Mouse (Mus musculus) embryonic facial prominence, embryonic 14.5 days (tissue): ENCODE results near the gene Rfc1. TPM values are rescaled to one million over a fixed set of nuclear protein-coding genes. Genes with fewer than 3 reads are reported as not detected.

Experiments used
- ATAC-seq: fragments of 200-750 bp; cut with Nextera tagmentation; 2 replicates; pipeline ENCODE4 v1.8.0; 2017; ENCODE audit warnings: low read depth, moderate number of reproducible peaks, moderate TSS enrichment
- DNase-seq: peaks from one replicate; pipeline ENCODE4 v3.0.0-alpha.2; 2015; ENCODE audit warnings: low spot score
- H3K27ac ChIP-seq: fragments of 300-500 bp; sonication (generic); replicated peaks from 2 replicates; pipeline ENCODE4 v1.5.1; 2014; ENCODE audit warnings: low read depth, mild to moderate bottlenecking, low read length, moderate library complexity
- H3K27me3 ChIP-seq: fragments of 300-500 bp; sonication (generic); replicated peaks from 2 replicates; pipeline ENCODE4 v1.6.1; 2014; ENCODE audit warnings: low read length; ENCODE audit not compliant: control insufficient read depth, insufficient read depth
- H3K36me3 ChIP-seq: fragments of 300-500 bp; sonication (generic); 2 replicates; pipeline ENCODE4 v1.6.1; 2014; ENCODE audit warnings: low read length, mixed read lengths; ENCODE audit not compliant: control insufficient read depth, insufficient read depth
- H3K4me1 ChIP-seq: fragments of 300-500 bp; sonication (generic); 2 replicates; pipeline ENCODE4 v1.6.1; 2014; ENCODE audit warnings: antibody characterized with exemption, low read length; ENCODE audit not compliant: control insufficient read depth, insufficient read depth
- H3K4me2 ChIP-seq: fragments of 300-500 bp; sonication (generic); 2 replicates; pipeline ENCODE4 v1.6.1; 2014; ENCODE audit warnings: low read depth, mild to moderate bottlenecking, low read length, moderate library complexity, mixed read lengths
- H3K4me3 ChIP-seq: fragments of 300-500 bp; sonication (generic); 2 replicates; pipeline ENCODE4 v1.5.1; 2014; ENCODE audit warnings: low read depth, mild to moderate bottlenecking, low read length
- H3K9ac ChIP-seq: fragments of 300-500 bp; sonication (generic); 2 replicates; pipeline ENCODE4 v1.6.1; 2014; ENCODE audit warnings: low read depth, mild to moderate bottlenecking, low read length, moderate library complexity, mixed read lengths
- H3K9me3 ChIP-seq: fragments of 300-500 bp; sonication (generic); 2 replicates; pipeline ENCODE4 v1.6.1; 2016; ENCODE audit warnings: low read length; ENCODE audit not compliant: control insufficient read depth
- WGBS: fragments of 180-500 bp; shearing (Covaris S2); extraction: QIAGEN DNeasy Blood & Tissue Kit; methylation state at CpG from one replicate; pipeline ENCODE4 v1.1.7; 2014; 5-methylcytosine and 5-hydroxymethylcytosine counted together
- polyA plus RNA-seq: library from polyadenylated mRNA; unstranded; fragments of >200 nt; fragmentation: Nextera tagmentation; extraction: Ambion mirVana; gene quantifications from 2 replicates; pipeline ENCODE4 v1.2.1, GENCODE M21; 2014

The Rfc1 gene
- polyA plus RNA-seq, 1 experiment from 2014 or later = 84.8 TPM

DNA sequence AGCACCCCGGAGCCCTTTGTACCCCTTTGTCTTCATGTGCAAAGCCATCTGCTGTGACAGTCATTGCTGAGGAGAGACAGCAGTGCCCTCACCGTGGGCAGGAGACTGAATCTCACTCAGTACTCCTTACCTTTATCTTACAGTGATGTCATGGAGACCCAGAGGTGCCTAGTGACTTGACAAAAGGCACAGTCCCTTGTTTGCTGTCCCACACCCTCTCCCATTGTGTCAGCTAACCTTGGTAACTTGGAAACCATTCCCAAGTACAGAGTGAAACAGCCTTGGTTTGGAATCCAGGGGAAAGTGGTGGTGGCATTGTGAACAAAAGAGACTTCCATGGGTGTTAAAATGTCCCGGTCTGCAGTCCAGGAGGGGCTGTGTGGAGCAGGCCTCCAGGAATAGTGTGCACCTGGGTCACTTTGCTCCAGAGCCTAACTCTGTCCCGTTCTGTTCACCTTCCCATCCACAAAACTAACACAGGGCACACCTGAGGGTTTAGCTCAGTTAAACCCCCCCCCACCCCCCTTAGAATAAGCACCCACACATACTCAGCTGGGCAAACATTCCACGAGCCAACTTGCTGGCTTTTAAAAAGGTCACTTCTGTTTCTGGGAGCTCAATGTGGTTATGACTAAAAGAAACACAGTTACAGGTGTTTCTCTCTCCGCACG lies 85.2 kb downstream of the Rfc1 start:
- Histone ChIP-seq H3K9me3 (no peaks in the 10 kb centered on the region), H3K4me2 (no peak overlapping the region), H3K4me1 (no peaks in the 10 kb centered on the region), H3K36me3 (peaks cover 27% of the 10 kb centered on the region), H3K4me3 (no peak overlapping the region), H3K27ac (no peak overlapping the region), H3K27me3 (no peaks in the 10 kb centered on the region), H3K9ac (no peak overlapping the region)
- DNase-seq (no peak), ATAC-seq (no peak)
- 76% methylated on average over 7 of the region's 7 CpGs for WGBS

DNA sequence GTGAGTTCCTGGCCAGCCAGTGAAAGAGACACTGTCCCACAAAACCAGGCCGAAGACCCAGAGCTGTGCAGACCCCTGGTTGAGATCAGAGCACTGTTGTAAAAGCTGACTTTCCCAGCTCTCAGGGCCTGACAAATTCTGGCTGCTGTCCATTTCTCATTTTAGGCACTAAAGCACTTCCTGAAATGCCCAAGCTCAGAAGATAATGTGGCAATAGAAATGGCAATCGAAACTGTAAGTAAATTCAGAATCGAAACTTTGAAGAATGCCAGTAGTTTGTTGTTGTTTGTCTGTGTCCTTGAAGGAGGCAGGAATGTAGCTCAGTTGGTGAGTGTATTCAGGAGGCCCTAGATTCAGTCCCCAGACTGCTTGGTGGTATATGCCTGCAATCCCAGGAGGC lies 88.2 kb downstream of the Rfc1 start:
- no peak overlapping the region for H3K27ac ChIP-seq
- ATAC-seq (no peak), DNase-seq (no peak)
- no peaks in the 10 kb centered on the region for H3K27me3 ChIP-seq
- peaks cover 29% of the 10 kb centered on the region for H3K36me3 ChIP-seq
- H3K9ac ChIP-seq = no peak overlapping the region
- no peaks in the 10 kb centered on the region for H3K9me3 ChIP-seq
- 90% methylated on average over 3 of the region's 3 CpGs for WGBS
- H3K4me2 ChIP-seq = no peak overlapping the region
- no peaks in the 10 kb centered on the region for H3K4me1 ChIP-seq
- no peak overlapping the region for H3K4me3 ChIP-seq

DNA sequence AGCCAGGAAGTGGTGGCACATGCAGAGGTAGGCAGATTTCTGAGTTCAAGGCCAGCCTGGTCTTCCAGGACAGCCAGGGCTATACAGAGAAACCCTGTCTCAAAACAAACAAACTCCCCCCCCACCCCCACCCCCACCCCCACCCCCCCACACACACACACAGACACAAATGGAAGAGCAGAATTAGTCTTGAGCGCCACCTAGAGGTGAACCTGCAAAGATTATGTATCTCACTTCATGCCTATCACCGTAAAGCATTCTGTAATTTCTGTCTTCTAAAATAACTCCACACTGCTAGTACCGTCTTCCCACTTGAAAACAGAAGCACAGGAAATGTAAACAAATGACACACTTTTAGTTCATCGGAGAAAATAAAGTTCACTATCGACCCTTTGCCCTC lies 92.7 kb downstream of the Rfc1 start:
- 59% methylated on average over 5 of the region's 5 CpGs for WGBS
- ATAC-seq = no peak

DNA sequence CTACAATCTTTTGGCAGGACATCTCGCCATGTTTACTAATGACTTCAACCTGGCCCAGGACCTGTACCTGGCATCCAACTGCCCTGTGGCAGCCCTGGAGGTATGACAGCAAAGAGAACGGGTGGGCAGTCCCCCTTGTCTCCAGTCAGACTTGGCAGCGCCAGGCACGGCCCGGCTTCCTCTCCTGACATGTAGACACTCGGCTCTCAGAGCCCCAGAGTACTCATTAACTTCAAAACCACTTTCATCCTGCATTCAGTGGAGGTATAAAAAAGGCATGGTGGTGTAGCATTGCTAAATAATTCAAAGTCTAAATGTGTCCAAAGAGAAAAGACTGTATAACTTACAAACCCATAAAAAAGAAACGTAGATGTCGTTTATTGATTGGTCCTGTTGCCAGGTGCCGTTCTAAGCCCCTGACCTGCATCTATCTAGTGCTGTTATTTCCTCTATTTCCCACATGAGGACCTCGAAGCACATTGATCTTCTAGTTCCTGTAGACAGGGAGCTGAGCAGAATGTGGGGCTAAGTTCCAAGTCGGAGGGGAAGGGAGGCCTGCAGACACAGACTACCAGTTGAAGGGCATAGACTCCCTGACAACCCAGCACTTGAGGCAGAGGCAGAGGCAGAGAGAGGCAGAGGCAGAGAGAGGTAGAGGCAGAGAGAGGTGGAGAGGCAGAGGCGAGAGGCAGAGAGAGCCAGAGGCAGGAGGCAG lies 104.0 kb downstream of the Rfc1 start:
- 79% methylated on average over 12 of the region's 12 CpGs for WGBS

More for the DNA sequence above, 92.7 kb downstream of the Rfc1 start:
- H3K4me1 ChIP-seq = no peaks in the 10 kb centered on the region
- H3K4me3 ChIP-seq = no peak overlapping the region
- DNase-seq = peak; percentile 61
- no peaks in the 10 kb centered on the region for H3K27me3 ChIP-seq
- H3K4me2 ChIP-seq = no peak overlapping the region
- H3K9me3 ChIP-seq = no peaks in the 10 kb centered on the region
- H3K9ac ChIP-seq = no peak overlapping the region
- H3K36me3 ChIP-seq = peaks cover 22% of the 10 kb centered on the region; the same call in 1 of the 2 replicates
- no peak overlapping the region for H3K27ac ChIP-seq

DNA sequence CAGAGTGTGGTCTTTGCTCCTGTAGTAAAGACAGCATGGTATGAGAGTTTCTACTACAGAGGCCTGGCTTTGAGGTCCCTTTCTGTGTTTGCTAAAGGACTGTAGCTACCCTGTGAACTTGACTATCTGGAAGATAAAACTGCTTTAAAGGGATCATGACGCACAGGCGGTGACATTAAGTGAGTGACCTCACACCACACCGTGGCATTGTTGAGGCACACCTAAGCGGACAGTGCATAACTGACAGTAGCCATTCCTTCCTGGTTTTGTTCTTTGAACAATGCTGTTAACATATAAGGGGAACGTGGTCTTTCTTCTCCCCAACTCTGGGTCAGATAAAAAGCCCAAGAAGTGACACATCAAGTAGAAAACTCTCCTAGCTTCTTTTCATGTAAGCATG lies 111.4 kb downstream of the Rfc1 start:
- H3K9me3 ChIP-seq = no peaks in the 10 kb centered on the region
- no peak overlapping the region for H3K4me2 ChIP-seq
- H3K4me3 ChIP-seq = no peak overlapping the region
- H3K27me3 ChIP-seq = no peaks in the 10 kb centered on the region
- no peak for ATAC-seq
- no peaks in the 10 kb centered on the region for H3K4me1 ChIP-seq
- no peak for DNase-seq
- WGBS = 91% methylated on average over 5 of the region's 5 CpGs
- no peak overlapping the region for H3K9ac ChIP-seq
- peaks cover 39% of the 10 kb centered on the region for H3K36me3 ChIP-seq
- H3K27ac ChIP-seq = no peak overlapping the region

More for the DNA sequence above, 104.0 kb downstream of the Rfc1 start:
- no peak overlapping the region for H3K4me3 ChIP-seq
- no peaks in the 10 kb centered on the region for H3K9me3 ChIP-seq
- H3K9ac ChIP-seq = no peak overlapping the region
- no peak for ATAC-seq
- no peak for DNase-seq
- H3K27ac ChIP-seq = no peak overlapping the region
- H3K4me2 ChIP-seq = no peak overlapping the region
- no peaks in the 10 kb centered on the region for H3K27me3 ChIP-seq
- no peaks in the 10 kb centered on the region for H3K4me1 ChIP-seq
- H3K36me3 ChIP-seq = peaks cover 32% of the 10 kb centered on the region

DNA sequence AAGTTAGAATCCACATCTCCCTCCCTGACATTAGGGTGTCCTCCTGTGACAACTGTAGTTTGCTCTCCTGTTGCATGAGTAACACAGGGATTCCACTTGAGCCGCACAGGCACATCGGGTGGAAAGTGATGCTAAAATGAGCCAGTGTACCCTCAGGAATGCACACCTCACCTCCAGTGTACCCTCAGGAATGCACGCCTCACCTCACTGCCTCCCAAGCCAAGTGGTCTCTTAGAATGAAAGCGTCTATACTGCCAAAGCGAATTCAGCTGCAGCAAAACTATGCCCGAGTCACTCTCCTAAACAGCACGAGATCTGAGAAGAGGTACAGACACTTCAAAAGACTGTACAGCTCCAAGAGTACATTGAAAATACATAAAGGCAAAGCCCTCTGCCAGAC lies 114.4 kb downstream of the Rfc1 start:
- Histone ChIP-seq H3K27ac (no peak overlapping the region), H3K4me1 (no peaks in the 10 kb centered on the region), H3K4me2 (no peak overlapping the region), H3K4me3 (no peak overlapping the region), H3K27me3 (no peaks in the 10 kb centered on the region), H3K36me3 (peaks cover 29% of the 10 kb centered on the region), H3K9me3 (no peaks in the 10 kb centered on the region), H3K9ac (no peak overlapping the region)
- no peak for DNase-seq
- ATAC-seq = no peak
- 71% methylated on average over 7 of the region's 7 CpGs for WGBS

DNA sequence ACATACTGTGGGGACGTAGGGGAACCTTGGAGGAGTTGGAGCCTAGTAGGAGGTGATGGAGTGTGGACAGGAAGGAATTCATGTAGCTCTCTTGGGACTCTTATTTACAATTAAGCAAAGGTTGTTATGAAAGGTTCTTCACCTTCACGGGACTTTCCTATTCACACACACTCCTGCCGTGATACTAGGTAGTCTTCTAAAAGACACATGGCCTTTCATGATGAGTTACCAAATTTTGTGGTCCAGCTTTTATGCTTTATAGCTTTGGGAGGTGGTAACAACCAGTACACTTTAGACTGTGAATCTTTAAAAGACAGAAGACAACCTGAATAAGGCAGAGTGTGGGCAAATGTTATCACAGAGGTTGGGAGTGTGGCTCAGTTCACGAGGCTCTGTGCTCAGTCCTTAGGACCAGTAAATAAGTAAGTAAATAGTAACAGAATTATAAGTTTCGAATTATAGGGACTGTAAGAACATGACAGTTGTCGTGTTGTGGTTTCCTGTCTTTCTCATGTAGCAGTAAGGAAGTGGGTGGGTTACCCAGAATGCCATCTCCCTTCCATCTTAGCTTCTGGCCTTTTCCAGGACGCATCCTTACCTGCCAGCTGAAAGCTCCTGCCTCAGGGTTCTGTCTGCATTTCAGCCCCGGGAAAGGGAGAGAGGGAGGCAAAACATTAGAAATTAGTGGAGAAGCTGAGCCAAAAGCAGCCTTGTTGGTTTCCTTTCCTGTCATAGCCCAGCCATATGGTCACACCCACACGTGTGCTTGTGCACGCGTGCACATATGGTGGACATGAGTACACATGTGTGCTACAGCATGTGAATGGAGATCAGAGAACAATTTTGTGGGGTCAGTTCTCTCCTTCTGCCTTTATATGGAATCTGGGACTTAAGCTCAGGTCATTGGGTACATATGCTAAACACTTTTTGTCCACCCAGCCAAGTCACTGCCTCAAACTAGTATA lies 117.9 kb downstream of the Rfc1 start:
- ATAC-seq = no peak
- 82% methylated on average over 11 of the region's 11 CpGs for WGBS

DNA sequence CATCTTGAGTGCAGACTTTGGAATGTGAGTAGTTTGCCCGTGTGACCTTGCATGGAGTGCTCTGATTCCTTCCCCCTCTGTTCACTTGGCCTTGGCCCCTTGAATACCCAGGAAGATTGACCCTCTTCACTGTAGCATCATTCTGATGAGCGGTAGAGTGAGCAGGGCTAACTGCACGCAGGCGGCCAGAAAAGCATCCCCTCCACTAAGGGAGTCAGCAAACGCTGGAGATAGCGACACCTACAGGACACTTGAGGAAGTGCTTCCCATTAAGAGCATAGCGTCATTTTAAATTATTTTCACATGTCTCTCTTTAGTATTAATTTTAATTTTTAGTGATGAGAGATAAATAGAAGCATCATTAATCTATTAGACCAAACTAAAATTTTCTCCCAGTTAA lies 122.1 kb downstream of the Rfc1 start:
- Histone ChIP-seq H3K27me3 (no peaks in the 10 kb centered on the region), H3K4me2 (no peak overlapping the region), H3K27ac (no peak overlapping the region), H3K4me3 (no peak overlapping the region), H3K9me3 (no peaks in the 10 kb centered on the region), H3K36me3 (peaks cover 6% of the 10 kb centered on the region; the same call in 1 of the 2 replicates), H3K4me1 (no peaks in the 10 kb centered on the region), H3K9ac (no peak overlapping the region)
- ATAC-seq (no peak), DNase-seq (peak; percentile 45)
- 24% methylated on average over 7 of the region's 7 CpGs for WGBS

More for the DNA sequence above, 117.9 kb downstream of the Rfc1 start:
- H3K27ac ChIP-seq = no peak overlapping the region
- no peaks in the 10 kb centered on the region for H3K9me3 ChIP-seq
- H3K9ac ChIP-seq = no peak overlapping the region
- H3K27me3 ChIP-seq = no peaks in the 10 kb centered on the region
- H3K4me1 ChIP-seq = no peaks in the 10 kb centered on the region
- no peak overlapping the region for H3K4me3 ChIP-seq
- H3K4me2 ChIP-seq = no peak overlapping the region
- DNase-seq = no peak
- peaks cover 10% of the 10 kb centered on the region for H3K36me3 ChIP-seq
